Mouse (Mus musculus) regulatory T cell (primary cell): ENCODE measurements at regions not wholly inside any gene's neighbourhood (a gene's known extent, or its start where the extent isn't known, plus 50 kb on each side); places are given as distances from the start of the nearest gene placed in this dataset.

ENCODE experiments used
- in situ Hi-C: fragments of 300-600 bp; cut with MboI, MseI; formaldehyde crosslinking; loops from one replicate; pipeline ENCODE4 v1.15.1; 2025; ENCODE audit warnings: high pct_unique_total_duplicates

DNA sequence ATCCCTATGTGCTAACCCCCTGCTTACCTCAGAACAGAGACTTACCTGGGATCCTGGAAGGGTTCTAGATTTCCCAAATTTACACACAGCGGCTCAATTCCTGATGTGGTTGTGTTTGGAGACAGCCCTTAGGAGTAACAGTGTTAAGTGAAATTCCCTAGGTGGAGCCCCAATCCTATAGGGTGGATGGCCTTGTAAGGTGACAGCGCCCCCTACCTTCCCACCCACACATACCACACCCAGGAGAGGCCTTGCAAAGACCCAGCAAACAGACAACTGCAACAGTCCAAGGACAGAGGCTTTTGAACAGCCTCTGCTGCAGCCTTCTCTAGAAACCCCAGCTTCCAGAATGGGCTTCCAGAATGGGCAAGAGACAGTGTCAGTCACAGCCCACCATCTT lies 421.8 kb downstream of the Matn1 start:
- in situ Hi-C loops: loop anchor here (10.0 kb wide), 1 partner anchor 401 kb away; no protein-coding TSS in a partner anchor

- in situ Hi-C loops: loop anchor here (10.0 kb wide), 1 partner anchor 402 kb away; no protein-coding TSS in a partner anchor
Measured at GRCm38 (mm10) chr4:131366656-131367055, 422.5 kb downstream of the Matn1 start.

GRCm38 (mm10) chr4:131372517-131372916 lies 428.3 kb downstream of the Matn1 start:
- in situ Hi-C loops: no loop called here

- in situ Hi-C loops: no loop called here
Measured at GRCm38 (mm10) chr4:131373172-131373571, 429.0 kb downstream of the Matn1 start.

DNA sequence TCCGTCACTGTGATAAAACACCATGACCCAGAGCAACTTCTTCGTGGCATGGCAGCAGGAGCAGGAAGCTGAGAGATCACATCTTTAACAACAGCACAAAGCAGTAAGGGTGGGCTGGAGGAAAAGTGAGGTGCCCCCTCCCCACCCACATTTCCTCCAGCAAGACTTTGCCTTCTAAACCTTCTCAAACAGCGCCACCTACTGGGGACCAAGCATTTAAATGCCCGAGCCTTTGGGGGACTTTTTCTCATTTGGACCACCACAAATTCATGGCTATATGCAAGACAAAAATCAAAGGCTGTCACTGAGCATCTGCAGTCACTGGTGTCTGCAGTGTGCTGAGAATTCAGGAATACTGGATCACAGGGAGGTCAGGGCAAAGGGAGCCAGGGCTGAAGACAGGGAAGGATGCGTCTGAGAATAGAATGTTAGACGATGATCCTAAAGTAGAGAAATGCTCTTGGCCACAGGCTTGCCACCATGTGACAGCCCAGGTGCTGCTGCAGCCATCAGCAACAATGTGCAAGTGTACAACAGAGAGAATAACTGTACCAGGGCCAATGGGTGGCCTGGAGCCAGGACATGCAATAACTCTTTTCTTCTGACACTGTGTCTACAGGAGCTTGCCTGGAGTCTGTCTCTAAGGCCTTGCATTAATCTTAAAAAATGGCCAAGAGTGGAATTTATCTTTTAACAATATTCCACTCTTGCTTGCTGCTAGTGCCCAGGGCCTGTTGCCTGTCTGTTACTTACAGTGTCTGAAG lies 430.5 kb downstream of the Matn1 start:
- in situ Hi-C loops: no loop called here

GRCm38 (mm10) chr4:131381063-131381462 lies 436.9 kb downstream of the Matn1 start:
- in situ Hi-C loops: no loop called here

DNA sequence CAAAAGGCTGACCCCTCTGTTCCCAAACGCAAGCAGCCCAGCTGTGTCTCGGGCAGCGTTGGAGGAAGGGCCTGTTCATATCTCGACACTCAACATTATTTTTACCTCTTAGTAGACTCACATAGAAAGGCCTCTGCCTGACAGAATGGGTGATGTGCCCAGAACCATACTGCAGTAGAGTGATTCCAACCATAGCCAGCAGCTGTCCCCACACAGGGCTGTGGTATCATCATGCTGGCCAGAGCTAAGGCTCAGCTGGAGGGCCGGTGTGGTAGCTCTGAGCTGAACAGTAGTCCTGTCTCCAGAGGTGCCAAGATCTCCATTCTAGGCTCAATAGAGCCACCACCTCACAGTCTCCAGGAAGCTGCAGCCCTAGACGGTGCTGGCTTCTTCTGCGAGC lies 437.3 kb downstream of the Matn1 start:
- in situ Hi-C loops: no loop called here

- in situ Hi-C loops: no loop called here
Measured at GRCm38 (mm10) chr4:131383862-131384261, 439.7 kb downstream of the Matn1 start.

- in situ Hi-C loops: no loop called here
Measured at GRCm38 (mm10) chr4:131386961-131387360, 442.8 kb downstream of the Matn1 start.

- in situ Hi-C loops: no loop called here
Measured at GRCm38 (mm10) chr4:131391119-131391923, 446.8 kb downstream of the Ptpru start.

- in situ Hi-C loops: no loop called here
Measured at GRCm38 (mm10) chr4:131391924-131392297, 446.2 kb downstream of the Ptpru start.

- in situ Hi-C loops: no loop called here
Measured at GRCm38 (mm10) chr4:131392478-131392877, 445.6 kb downstream of the Ptpru start.

DNA sequence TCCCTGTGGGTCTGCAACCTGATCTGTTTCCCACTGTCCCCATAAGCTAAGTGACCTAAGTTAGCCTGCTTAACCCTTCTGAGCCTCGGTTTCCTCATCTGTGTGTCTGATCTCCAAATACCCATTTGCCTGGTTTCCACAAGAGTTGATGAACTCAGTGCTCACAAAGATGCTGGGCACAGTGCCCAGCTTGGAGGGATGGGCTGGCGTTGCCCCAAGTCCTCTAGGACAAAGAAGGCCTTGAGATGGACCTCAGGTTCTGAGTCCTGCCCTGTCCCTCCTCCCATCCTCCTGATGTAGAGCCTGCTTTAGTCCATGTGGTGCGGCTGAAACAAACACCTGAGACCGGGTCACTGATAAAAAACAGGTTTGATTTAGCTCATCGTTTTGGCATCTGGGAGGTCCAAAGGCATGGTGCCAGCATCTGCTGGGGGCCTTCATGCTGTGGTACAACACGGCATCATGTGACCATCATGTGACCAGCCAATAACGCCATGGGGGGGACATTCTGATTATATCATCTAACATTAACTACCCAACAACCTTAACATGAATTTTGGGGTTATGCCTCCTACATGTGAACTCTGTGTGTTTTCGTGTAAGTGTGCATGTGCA lies 441.8 kb downstream of the Ptpru start:
- in situ Hi-C loops: no loop called here

GRCm38 (mm10) chr4:131397161-131397560 lies 440.9 kb downstream of the Ptpru start:
- in situ Hi-C loops: no loop called here

- in situ Hi-C loops: no loop called here
Measured at GRCm38 (mm10) chr4:131400756-131401155, 437.3 kb downstream of the Ptpru start.

GRCm38 (mm10) chr4:131401255-131401654 lies 436.8 kb downstream of the Ptpru start:
- in situ Hi-C loops: no loop called here

GRCm38 (mm10) chr4:131405376-131406017 lies 432.6 kb downstream of the Ptpru start:
- in situ Hi-C loops: no loop called here

DNA sequence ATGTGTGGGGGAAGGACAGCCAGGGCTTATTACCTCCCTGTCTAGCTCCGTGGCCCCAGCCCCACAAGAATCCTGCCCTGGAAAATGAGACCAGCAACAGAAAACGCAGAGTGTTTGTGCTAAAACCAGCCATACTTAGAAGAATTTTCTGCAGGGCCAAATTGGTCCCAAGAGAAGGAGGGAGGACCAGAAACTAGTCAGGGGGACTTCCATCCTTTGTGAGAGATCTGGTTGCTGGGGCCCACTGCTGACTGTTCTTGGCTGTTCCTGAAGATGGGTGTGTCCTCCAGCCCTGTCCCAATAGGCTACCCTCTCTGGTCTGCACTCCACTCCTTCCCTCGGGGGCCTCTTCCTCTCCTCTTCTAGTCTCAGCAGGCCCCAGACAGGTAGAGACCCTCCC lies 430.6 kb downstream of the Ptpru start:
- in situ Hi-C loops: no loop called here

GRCm38 (mm10) chr4:131408644-131409043 lies 429.4 kb downstream of the Ptpru start:
- in situ Hi-C loops: no loop called here

GRCm38 (mm10) chr4:131409805-131410204 lies 428.3 kb downstream of the Ptpru start:
- in situ Hi-C loops: no loop called here

GRCm38 (mm10) chr4:131411936-131412335 lies 426.2 kb downstream of the Ptpru start:
- in situ Hi-C loops: no loop called here

- in situ Hi-C loops: no loop called here
Measured at GRCm38 (mm10) chr4:131413380-131413779, 424.7 kb downstream of the Ptpru start.
